ENCODE assay signal across 19 mouse cellular contexts in genomic region chr13:103128729-103129128, GRCm38 (mm10).
DNase-seq lines count a peak whose midpoint lies in the region; ATAC-seq and TF ChIP-seq lines count a peak whose summit lies in the region.
"Had no signal": no experiment of that assay in that cellular context is flagged by ENCODE, and none has a peak within 500 bp of the region (broad histone marks: within the 10 kb centered on the region; RNA-seq: fewer than 3 reads in every experiment).

No protein-coding gene starts in this region.

- peak overlapping the region; percentile 67; the same call in 1 of the 2 replicates for H3K27ac ChIP-seq in heart, embryonic 10.5 days
- H3K27ac ChIP-seq in kidney, adult 2 months (ENCODE audit: insufficient read depth, low read depth, low read length): no peak overlapping the region
- peak overlapping the region; percentile 86 for H3K27ac ChIP-seq in heart, postnatal 0 days (ENCODE audit: low read depth)
- H3K27ac ChIP-seq: embryonic facial prominence, embryonic 10.5 days; hindbrain, postnatal 0 days had no signal

- peak; percentile 90 for ATAC-seq in heart, postnatal 0 days (ENCODE audit: insufficient read depth, low read depth)
- ATAC-seq: hindbrain, postnatal 0 days; intestine, postnatal 0 days; liver, postnatal 0 days had no signal

- no peak for TF ChIP-seq POLR2A in kidney, adult 2 months (IDR thresholded peaks at IDR 0.05; ENCODE audit: low read depth, low read length)

- WGBS in heart, embryonic 10.5 days: 59% methylated on average over 7 of the region's 7 CpGs
- WGBS in kidney, adult 2 months: 50% methylated on average over 7 of the region's 7 CpGs
- 35% methylated on average over 7 of the region's 7 CpGs for WGBS in heart, postnatal 0 days

- TF ChIP-seq CTCF in kidney, adult 2 months (conservative IDR thresholded peaks at IDR 0.05; ENCODE audit: insufficient read depth, insufficient read length, low read depth, low read length): no peak
- peak; percentile 19 for TF ChIP-seq CTCF in heart, postnatal 0 days (IDR thresholded peaks at IDR 0.05; ENCODE audit: low read depth)

- H3K27me3 ChIP-seq in heart, embryonic 10.5 days (ENCODE audit: insufficient read depth, poor library complexity, severe bottlenecking): no peaks in the 10 kb centered on the region
- no peaks in the 10 kb centered on the region for H3K27me3 ChIP-seq in kidney, adult 2 months (replicated peaks; ENCODE audit: control insufficient read depth, insufficient read depth, low read length)
- H3K27me3 ChIP-seq in heart, postnatal 0 days (ENCODE audit: control insufficient read depth, insufficient read depth, low read length): no peaks in the 10 kb centered on the region
- H3K27me3 ChIP-seq: CH12.LX had no signal

- no peak overlapping the region for H3K4me3 ChIP-seq in heart, embryonic 10.5 days
- no peak overlapping the region for H3K4me3 ChIP-seq in kidney, adult 2 months (ENCODE audit: insufficient read depth, low read depth, low read length)
- H3K4me3 ChIP-seq in heart, postnatal 0 days (ENCODE audit: low read depth, low read length): no peak overlapping the region
- H3K4me3 ChIP-seq: embryonic facial prominence, embryonic 10.5 days had no signal

- no peak overlapping the region for H3K9ac ChIP-seq in heart, postnatal 0 days (replicated peaks; ENCODE audit: low read depth, low read length)
- H3K9ac ChIP-seq: liver, postnatal 0 days had no signal

- no peaks in the 10 kb centered on the region for H3K36me3 ChIP-seq in heart, embryonic 10.5 days
- no peaks in the 10 kb centered on the region for H3K36me3 ChIP-seq in kidney, adult 2 months (ENCODE audit: control insufficient read depth, insufficient read depth, low read length)
- no peaks in the 10 kb centered on the region for H3K36me3 ChIP-seq in heart, postnatal 0 days (replicated peaks; ENCODE audit: control insufficient read depth, insufficient read depth, low read length)
- H3K36me3 ChIP-seq: embryonic facial prominence, embryonic 10.5 days had no signal

- no peak for TF ChIP-seq EP300 in heart, postnatal 0 days (IDR thresholded peaks at IDR 0.05; ENCODE audit: low read depth)

- H3K4me1 ChIP-seq in heart, embryonic 10.5 days: peaks cover 12% of the 10 kb centered on the region
- H3K4me1 ChIP-seq in kidney, adult 2 months (ENCODE audit: control insufficient read depth, insufficient read depth, low read length): no peaks in the 10 kb centered on the region
- H3K4me1 ChIP-seq in heart, postnatal 0 days (ENCODE audit: control insufficient read depth, insufficient read depth): peaks cover 3% of the 10 kb centered on the region; the same call in 1 of the 2 replicates

- DNase-seq in heart, embryonic 10.5 days (ENCODE audit: low spot score): no peak
- DNase-seq in heart, adult 18-20 months: no peak
- peak; percentile 43 for DNase-seq in kidney, adult 2 months
- no peak for DNase-seq in kidney, postnatal 10 days
- DNase-seq in heart, postnatal 0 days (ENCODE audit: low spot score): peak; percentile 57
- peak; percentile 38 for DNase-seq in kidney, postnatal 14 days
- no peak for DNase-seq in adrenal gland, postnatal 14 days
- DNase-seq: adrenal gland, adult 2 months; cerebellum, adult 9-10 months; left cerebral cortex, postnatal 4 days; liver; liver, postnatal 0 days; lung, postnatal 14 days; retina, postnatal 1 day; thymus, adult 2 months had no signal

- no peaks in the 10 kb centered on the region for H3K9me3 ChIP-seq in heart, embryonic 10.5 days
- H3K9me3 ChIP-seq in heart, postnatal 0 days (replicated peaks; ENCODE audit: control insufficient read depth, low read length): no peaks in the 10 kb centered on the region
- H3K9me3 ChIP-seq: embryonic facial prominence, embryonic 10.5 days had no signal

- no peak overlapping the region for H3K4me2 ChIP-seq in heart, postnatal 0 days (ENCODE audit: low read depth, low read length)

Comparison
In these comparisons a context has a peak if more than half of its experiments do, and no peak if none do; other contexts are left out.
1. DNase-seq: peak in kidney, adult 2 months (single experiment), heart, postnatal 0 days (single experiment) and kidney, postnatal 14 days (single experiment); none in heart, embryonic 10.5 days (single experiment), heart, adult 18-20 months (0 of 2), kidney, postnatal 10 days (single experiment) and adrenal gland, postnatal 14 days (single experiment).